Mouse (Mus musculus) lung, embryonic 14.5 days (tissue): Measurements from ENCODE around the gene Nptxr. TPM values are rescaled to one million over a fixed set of nuclear protein-coding genes. Genes with fewer than 3 reads are reported as not detected.

Source experiments
- ATAC-seq: fragments of 200-750 bp; cut with Nextera tagmentation; 2 replicates; pipeline ENCODE4 v1.8.0; 2017; ENCODE audit warnings: mild to moderate bottlenecking, moderate TSS enrichment, moderate library complexity; ENCODE audit not compliant: insufficient read depth
- DNase-seq: peaks from one replicate; pipeline ENCODE4 v3.0.0-alpha.2; 2015
- H3K27ac ChIP-seq: fragments of 300-500 bp; sonication (generic); 2 replicates; pipeline ENCODE4 v1.5.1; 2014; ENCODE audit warnings: low read depth, mild to moderate bottlenecking, moderate library complexity
- H3K27me3 ChIP-seq: fragments of 300-500 bp; sonication (generic); 2 replicates; pipeline ENCODE4 v1.6.1; 2014; ENCODE audit warnings: low read length, control low read depth; ENCODE audit not compliant: insufficient read depth
- H3K36me3 ChIP-seq: fragments of 300-500 bp; sonication (generic); 2 replicates; pipeline ENCODE4 v1.6.1; 2014; ENCODE audit warnings: control low read depth; ENCODE audit not compliant: insufficient read depth
- H3K4me1 ChIP-seq: fragments of 300-500 bp; sonication (generic); 2 replicates; pipeline ENCODE4 v1.6.1; 2014; ENCODE audit warnings: antibody characterized with exemption, control low read depth; ENCODE audit not compliant: insufficient read depth
- H3K4me2 ChIP-seq: fragments of 300-500 bp; sonication (generic); 2 replicates; pipeline ENCODE4 v1.6.1; 2014; ENCODE audit warnings: mild to moderate bottlenecking
- H3K4me3 ChIP-seq: fragments of 300-500 bp; sonication (generic); 2 replicates; pipeline ENCODE4 v1.5.1; 2014; ENCODE audit warnings: low read depth, low read length
- H3K9ac ChIP-seq: fragments of 300-500 bp; sonication (generic); 2 replicates; pipeline ENCODE4 v1.6.1; 2014
- H3K9me3 ChIP-seq: fragments of 300-500 bp; sonication (generic); 2 replicates; pipeline ENCODE4 v1.6.1; 2016; ENCODE audit warnings: low read depth, low read length, control low read depth
- CTCF ChIP-seq: IDR thresholded peaks from 2 replicates; pipeline ENCODE4 v1.5.1; 2016; ENCODE audit warnings: antibody characterized with exemption, low read depth
- WGBS: fragments of 180-500 bp; shearing (Covaris S2); extraction: QIAGEN DNeasy Blood & Tissue Kit; methylation state at CpG from one replicate; pipeline ENCODE4 v1.1.7; 2014; 5-methylcytosine and 5-hydroxymethylcytosine counted together
- polyA plus RNA-seq: library from polyadenylated mRNA; unstranded; fragments of >200 nt; fragmentation: Nextera tagmentation; extraction: Ambion mirVana; gene quantifications from 2 replicates; pipeline ENCODE4 v1.2.1, GENCODE M21; 2014

Gene Nptxr
- polyA plus RNA-seq, 1 experiment from 2014 or later = 2.0 TPM

DNA sequence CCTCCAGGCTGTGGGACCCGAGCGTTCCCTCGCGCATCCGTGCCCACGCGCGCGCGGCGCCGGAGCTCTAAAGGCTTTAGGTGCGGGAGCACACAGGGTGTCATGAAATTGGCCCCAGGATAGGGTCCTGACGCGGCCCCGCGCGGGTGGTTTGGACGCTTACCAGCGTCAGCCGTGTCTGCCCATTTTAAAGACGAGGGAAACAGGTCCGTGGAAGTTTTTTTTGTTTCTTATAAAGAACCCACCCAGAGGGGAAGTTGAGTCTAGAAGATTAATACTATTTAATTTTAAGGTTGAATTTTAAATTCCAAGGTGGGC lies 61.9 kb downstream of the Nptxr start:
- ATAC-seq = no peak
- TF ChIP-seq CTCF = no peak
- under 1% methylated on average over 23 of the region's 23 CpGs for WGBS

DNA sequence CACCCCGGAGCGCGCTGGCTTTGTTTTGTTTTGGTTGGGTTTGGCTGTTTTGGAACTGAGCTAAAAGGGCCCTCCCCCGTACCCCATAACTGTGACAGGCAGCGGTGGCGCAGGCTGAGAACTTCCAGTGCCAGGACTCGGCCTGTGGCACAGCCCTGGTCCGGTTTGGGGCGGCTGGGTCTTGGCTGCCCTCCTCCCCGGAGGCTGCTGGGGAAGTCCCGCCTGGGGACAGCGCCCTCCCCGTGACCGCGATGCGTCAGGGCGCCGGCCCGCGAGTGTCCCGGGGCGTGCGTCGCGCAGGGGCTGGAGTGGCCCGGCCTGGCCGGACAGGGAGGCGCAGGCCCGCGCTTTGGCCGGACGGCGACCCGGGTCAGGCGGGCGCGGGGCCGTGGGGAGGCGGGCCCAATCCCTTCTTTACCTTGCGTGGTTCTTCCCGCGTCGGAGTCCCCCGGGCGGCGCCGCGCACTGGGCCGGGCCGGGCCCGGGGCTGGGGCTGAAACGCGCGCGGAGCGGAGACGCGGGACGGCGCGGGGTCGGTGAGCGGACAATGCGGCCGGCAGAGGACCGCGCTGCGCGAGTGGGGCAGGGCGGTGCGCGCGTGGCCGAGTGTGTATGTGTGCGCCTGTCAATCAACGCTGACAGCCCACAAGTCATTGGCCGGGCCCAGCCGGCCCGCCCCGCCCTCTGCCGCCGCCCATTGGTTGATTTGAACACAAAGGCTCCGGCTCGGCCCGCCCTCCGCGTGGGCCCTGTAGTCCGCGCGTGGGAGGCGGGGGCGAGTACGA lies 62.5 kb downstream of the Nptxr start, which contains the start of gene Sun2:
TSS of gene Sun2 (minus strand) at position 616 of the 785 bp plus-strand sequence.
- H3K27me3 ChIP-seq = no peaks in the 10 kb centered on the region
- H3K27ac ChIP-seq = peak within 1 kb of the TSS; percentile 64
- H3K9me3 ChIP-seq = no peaks in the 10 kb centered on the region
- DNase-seq (peak; percentile 92), ATAC-seq (peak; percentile 93)
- peaks cover 26% of the 10 kb centered on the region for H3K36me3 ChIP-seq
- peak within 1 kb of the TSS; percentile 90 for H3K9ac ChIP-seq
- WGBS = under 1% methylated on average over 93 of the region's 93 CpGs
- H3K4me3 ChIP-seq = peak within 1 kb of the TSS; percentile 98
- peaks cover 11% of the 10 kb centered on the region for H3K4me1 ChIP-seq
- no peak for TF ChIP-seq CTCF
- peak within 1 kb of the TSS; percentile 75 for H3K4me2 ChIP-seq

More for the DNA sequence above, 61.9 kb downstream of the Nptxr start:
- Histone ChIP-seq H3K36me3 (peaks cover 21% of the 10 kb centered on the region), H3K4me3 (peak overlapping the region; percentile 98), H3K4me2 (peak overlapping the region; percentile 75), H3K9ac (peak overlapping the region; percentile 90), H3K4me1 (peaks cover 11% of the 10 kb centered on the region), H3K27me3 (no peaks in the 10 kb centered on the region), H3K9me3 (no peaks in the 10 kb centered on the region), H3K27ac (peak overlapping the region; percentile 64; the same call in 1 of the 2 replicates)
- no peak for DNase-seq

DNA sequence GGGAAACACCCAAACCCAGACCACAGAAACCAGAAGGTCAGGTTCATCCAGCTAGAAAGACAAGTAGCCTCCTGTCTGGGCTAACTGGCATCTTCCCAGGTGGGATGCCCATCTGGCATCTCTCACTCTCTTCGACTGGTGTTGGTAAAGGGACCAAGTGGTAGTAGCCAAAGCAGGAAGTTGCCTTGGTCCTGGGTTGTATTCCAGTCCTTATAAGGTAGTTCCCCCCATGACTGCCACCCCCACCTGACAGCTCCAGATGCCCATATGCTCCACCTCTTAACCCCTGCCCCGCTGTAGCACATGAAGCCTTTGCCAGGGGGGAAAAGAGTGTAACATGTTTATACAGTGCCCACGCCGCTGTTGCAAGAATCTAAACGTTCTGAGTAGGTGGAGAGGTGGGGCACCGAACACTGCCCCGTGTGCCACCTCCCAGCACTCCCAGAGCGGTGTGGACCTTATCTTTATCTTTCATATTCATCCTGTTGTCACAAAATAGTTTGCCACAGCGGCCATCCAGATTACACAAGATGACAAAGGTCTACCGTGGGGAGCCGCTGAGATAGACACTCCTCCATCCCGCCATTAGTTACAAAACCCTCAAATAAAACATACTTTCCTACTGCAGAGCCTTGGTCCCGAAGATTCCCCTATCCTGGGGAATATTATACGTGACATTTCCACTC lies 63.2 kb downstream of the Nptxr start:
- H3K36me3 ChIP-seq = peaks cover 34% of the 10 kb centered on the region
- peak overlapping the region; percentile 75 for H3K4me2 ChIP-seq
- peaks cover 11% of the 10 kb centered on the region for H3K4me1 ChIP-seq
- peak overlapping the region; percentile 98 for H3K4me3 ChIP-seq
- WGBS = 10% methylated on average over 14 of the region's 14 CpGs
- ATAC-seq (no peak), DNase-seq (peak; percentile 23)
- H3K27me3 ChIP-seq = no peaks in the 10 kb centered on the region
- H3K27ac ChIP-seq = peak overlapping the region; percentile 64
- H3K9me3 ChIP-seq = no peaks in the 10 kb centered on the region
- no peak for TF ChIP-seq CTCF
- H3K9ac ChIP-seq = peak overlapping the region; percentile 90

DNA sequence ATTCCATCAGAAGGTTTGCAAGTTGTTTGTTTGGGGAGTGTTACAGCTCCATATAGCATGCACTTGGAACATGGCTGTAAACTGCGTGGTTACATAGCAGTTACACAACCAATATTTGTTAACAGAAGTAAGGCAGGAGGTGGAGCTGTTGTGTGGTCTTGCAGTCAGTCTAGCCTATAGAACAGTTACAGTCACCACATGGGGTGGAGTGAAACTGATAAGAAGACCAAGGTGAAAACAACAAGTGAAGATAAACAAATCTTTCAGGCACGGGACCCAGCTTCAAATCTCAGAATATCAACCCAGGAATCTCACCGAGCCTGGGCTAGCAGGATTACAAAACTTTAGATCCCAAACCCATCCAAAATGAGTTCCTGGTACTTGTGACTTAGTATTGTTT lies 63.8 kb downstream of the Nptxr start:
- Histone ChIP-seq H3K9me3 (no peaks in the 10 kb centered on the region), H3K27me3 (no peaks in the 10 kb centered on the region), H3K4me2 (peak overlapping the region; percentile 75), H3K27ac (no peak overlapping the region), H3K4me3 (peak overlapping the region; percentile 98), H3K4me1 (peaks cover 11% of the 10 kb centered on the region), H3K9ac (peak overlapping the region; percentile 90; the same call in 1 of the 2 replicates), H3K36me3 (peaks cover 37% of the 10 kb centered on the region)
- no peak for ATAC-seq
- WGBS = 53% methylated on average over 3 of the region's 3 CpGs
- no peak for DNase-seq
- TF ChIP-seq CTCF = no peak

Other genes with a start within 250 kb of the Nptxr start
- 2.9 and 3.4 TPM in 2 replicates for gene Dmc1, start 199.7 kb downstream of the Nptxr start, polyA plus RNA-seq
- gene Fam227a, start 145.8 kb downstream of the Nptxr start, polyA plus RNA-seq = 1.4 and 1.5 TPM in 2 replicates
- 51.2 and 52.8 TPM in 2 replicates for gene Cby1, start 145.6 kb downstream of the Nptxr start, polyA plus RNA-seq
- 244 and 245 TPM in 2 replicates for gene Tomm22, start 133.9 kb downstream of the Nptxr start, polyA plus RNA-seq
- 15.0 and 15.2 TPM in 2 replicates for gene Josd1, start 116.8 kb downstream of the Nptxr start, polyA plus RNA-seq
- 35.5 and 37.9 TPM in 2 replicates for gene Gtpbp1, start 113.9 kb downstream of the Nptxr start, polyA plus RNA-seq
- 7.5 and 8.6 TPM in 2 replicates for gene Sun2, start 62.2 kb downstream of the Nptxr start, polyA plus RNA-seq
- gene Dnal4, start 26.9 kb downstream of the Nptxr start, polyA plus RNA-seq = 61.0 and 63.8 TPM in 2 replicates
- gene Npcd, start 29.5 kb upstream of the Nptxr start, polyA plus RNA-seq = not detected in 2 replicates
- 43.1 and 47.1 TPM in 2 replicates for gene Cbx6, start 29.9 kb upstream of the Nptxr start, polyA plus RNA-seq
- 19.8 and 23.2 TPM in 2 replicates for gene Apobec3, start 86.9 kb upstream of the Nptxr start, polyA plus RNA-seq
- 2.3 TPM in 2 replicates for gene Cbx7, start 166.4 kb upstream of the Nptxr start, polyA plus RNA-seq
- gene Pdgfb, start 210.2 kb upstream of the Nptxr start, polyA plus RNA-seq = 11.6 and 13.0 TPM in 2 replicates